Mouse (Mus musculus): ENCODE data around the gene Gm17018. TPM values are rescaled to one million over a fixed set of nuclear protein-coding genes. Genes with fewer than 3 reads are reported as not detected.

Gene Gm17018
- polyA plus RNA-seq, 1 experiment, result not detected

DNA sequence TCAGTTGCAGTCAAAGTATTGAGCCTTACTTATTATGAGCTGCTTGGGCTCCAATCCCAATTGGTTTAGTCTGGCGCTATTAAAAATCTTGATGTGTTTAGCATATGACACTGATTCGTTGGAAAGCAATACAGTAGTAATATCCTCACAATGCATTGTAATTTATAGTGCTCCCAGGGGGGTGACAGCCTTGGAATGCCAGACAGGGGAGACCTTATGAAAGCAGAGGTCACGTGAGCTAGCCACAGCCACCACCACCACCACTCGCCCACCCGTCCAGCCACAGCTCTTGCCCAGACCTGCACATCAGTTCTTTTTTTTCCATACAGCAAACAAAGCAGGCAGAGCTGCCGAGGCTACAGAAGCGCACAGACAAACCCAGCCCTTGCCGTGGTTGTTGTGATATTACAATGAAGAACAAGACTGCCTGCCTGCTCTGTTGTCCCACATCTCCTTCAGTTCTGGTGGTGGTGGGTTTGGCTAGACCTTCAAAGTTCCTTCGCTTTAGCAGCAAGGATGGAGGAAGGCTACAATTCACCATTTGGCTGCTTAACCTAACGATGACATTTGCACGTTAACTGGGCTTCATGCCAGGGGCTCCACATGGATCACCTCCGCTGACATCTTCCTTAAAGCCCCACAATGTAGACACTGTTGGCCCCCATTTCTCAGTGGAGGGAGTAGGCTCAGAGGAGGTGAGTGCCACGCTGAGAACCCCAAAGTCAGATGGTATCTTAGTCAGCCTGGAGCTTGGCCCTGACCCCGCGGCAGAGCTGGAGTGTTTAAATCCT, 5.7 kb downstream of the Gm17018 start:
- H3K4me1 ChIP-seq (ENCODE audit: control insufficient read depth, insufficient read depth, low read length), result 0 out of 2 replicates have a peak, but pooled peaks cover 3% of the 10 kb centered on the region
- H3K4me3 ChIP-seq (ENCODE audit: insufficient read depth, low read depth, low read length), result no peak overlapping the region
- H3K27ac ChIP-seq (ENCODE audit: insufficient read depth, low read depth, low read length), result no peak overlapping the region
- WGBS, result 66% methylated on average over 15 of the region's 15 CpGs
- TF ChIP-seq CTCF (IDR thresholded peaks at IDR 0.05; ENCODE audit: insufficient read depth, low read depth, low read length), result no peak
- no peak for TF ChIP-seq POLR2A (IDR thresholded peaks at IDR 0.05; ENCODE audit: insufficient read depth, low read depth, low read length)

DNA sequence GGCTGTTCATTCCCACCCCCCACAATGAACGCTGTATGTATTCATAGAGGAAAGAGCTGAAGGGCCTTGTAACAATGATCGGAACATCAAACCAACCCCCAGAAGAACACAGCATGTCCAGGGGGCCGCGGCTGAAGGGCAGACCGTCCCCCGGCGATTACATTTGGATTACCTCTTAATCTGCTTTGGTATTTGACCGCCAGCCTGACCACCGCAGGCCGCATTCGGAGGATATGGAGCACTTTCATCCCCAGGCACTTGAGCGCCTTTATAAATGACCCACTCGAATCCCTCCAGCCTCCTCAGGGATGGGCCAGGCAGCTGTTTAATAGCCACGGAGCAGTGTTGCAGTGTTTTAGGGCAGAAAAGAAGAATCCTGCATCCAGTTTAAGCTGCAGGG, 7.0 kb downstream of the Gm17018 start:
- H3K4me1 ChIP-seq (ENCODE audit: control insufficient read depth, insufficient read depth, low read length), result 0 out of 2 replicates have a peak, but pooled peaks cover 3% of the 10 kb centered on the region
- TF ChIP-seq POLR2A (IDR thresholded peaks at IDR 0.05; ENCODE audit: insufficient read depth, low read depth, low read length), result no peak
- no peak for TF ChIP-seq CTCF (IDR thresholded peaks at IDR 0.05; ENCODE audit: insufficient read depth, low read depth, low read length)
- WGBS, result 55% methylated on average over 14 of the region's 14 CpGs
- H3K4me3 ChIP-seq (ENCODE audit: insufficient read depth, low read depth, low read length), result no peak overlapping the region
- H3K27ac ChIP-seq (ENCODE audit: insufficient read depth, low read depth, low read length), result no peak overlapping the region

- 90% methylated on average over 6 of the region's 6 CpGs for WGBS
- Histone ChIP-seq H3K4me1 (ENCODE audit: control insufficient read depth, insufficient read depth, low read length) (no peaks in the 10 kb centered on the region; the same call in 1 of the 2 replicates), H3K4me3 (ENCODE audit: insufficient read depth, low read depth, low read length) (no peak overlapping the region), H3K27ac (ENCODE audit: insufficient read depth, low read depth, low read length) (no peak overlapping the region)
- TF ChIP-seq POLR2A (IDR thresholded peaks at IDR 0.05; ENCODE audit: insufficient read depth, low read depth, low read length), result no peak
- no peak for TF ChIP-seq CTCF (IDR thresholded peaks at IDR 0.05; ENCODE audit: insufficient read depth, low read depth, low read length)
These were observed 12.6 kb downstream of the Gm17018 start for GRCm38 (mm10) chr19:45573033-45573432.

DNA sequence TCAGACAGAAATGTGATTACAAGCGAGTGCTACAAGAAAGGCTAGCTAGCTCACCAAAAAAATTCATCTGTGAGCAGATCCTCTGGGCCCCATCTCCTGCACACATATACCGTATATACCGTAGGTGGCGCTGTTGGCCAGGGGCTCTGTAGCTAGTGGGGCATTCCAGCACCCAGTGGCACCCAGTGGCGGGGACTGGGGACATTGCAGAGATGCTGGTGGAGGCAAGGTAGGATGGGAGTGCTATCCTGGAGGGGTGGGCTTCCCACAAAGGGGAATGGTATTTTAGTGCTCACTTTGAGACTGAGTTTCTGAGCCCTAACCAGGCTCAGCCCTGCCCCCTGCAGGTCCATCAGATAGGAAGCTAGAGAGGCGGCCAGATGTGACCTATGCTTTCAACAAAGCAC, 13.4 kb downstream of the Gm17018 start:
- 22% methylated on average over 6 of the region's 6 CpGs for WGBS
- Histone ChIP-seq H3K27ac (ENCODE audit: insufficient read depth, low read depth, low read length) (no peak overlapping the region), H3K4me3 (ENCODE audit: insufficient read depth, low read depth, low read length) (no peak overlapping the region), H3K4me1 (ENCODE audit: control insufficient read depth, insufficient read depth, low read length) (no peaks in the 10 kb centered on the region; the same call in 1 of the 2 replicates)
- TF ChIP-seq CTCF (IDR thresholded peaks at IDR 0.05; ENCODE audit: insufficient read depth, low read depth, low read length) (peak; percentile 99), POLR2A (IDR thresholded peaks at IDR 0.05; ENCODE audit: insufficient read depth, low read depth, low read length) (no peak)

- no peak overlapping the region for H3K4me3 ChIP-seq (ENCODE audit: insufficient read depth, low read depth, low read length)
- H3K4me1 ChIP-seq (ENCODE audit: control insufficient read depth, insufficient read depth, low read length), result no peaks in the 10 kb centered on the region; the same call in 1 of the 2 replicates
- 75% methylated on average over 7 of the region's 7 CpGs for WGBS
- TF ChIP-seq CTCF (IDR thresholded peaks at IDR 0.05; ENCODE audit: insufficient read depth, low read depth, low read length) (no peak), POLR2A (IDR thresholded peaks at IDR 0.05; ENCODE audit: insufficient read depth, low read depth, low read length) (no peak)
- H3K27ac ChIP-seq (ENCODE audit: insufficient read depth, low read depth, low read length), result no peak overlapping the region
These were observed 14.0 kb downstream of the Gm17018 start for GRCm38 (mm10) chr19:45574339-45574898.

DNA sequence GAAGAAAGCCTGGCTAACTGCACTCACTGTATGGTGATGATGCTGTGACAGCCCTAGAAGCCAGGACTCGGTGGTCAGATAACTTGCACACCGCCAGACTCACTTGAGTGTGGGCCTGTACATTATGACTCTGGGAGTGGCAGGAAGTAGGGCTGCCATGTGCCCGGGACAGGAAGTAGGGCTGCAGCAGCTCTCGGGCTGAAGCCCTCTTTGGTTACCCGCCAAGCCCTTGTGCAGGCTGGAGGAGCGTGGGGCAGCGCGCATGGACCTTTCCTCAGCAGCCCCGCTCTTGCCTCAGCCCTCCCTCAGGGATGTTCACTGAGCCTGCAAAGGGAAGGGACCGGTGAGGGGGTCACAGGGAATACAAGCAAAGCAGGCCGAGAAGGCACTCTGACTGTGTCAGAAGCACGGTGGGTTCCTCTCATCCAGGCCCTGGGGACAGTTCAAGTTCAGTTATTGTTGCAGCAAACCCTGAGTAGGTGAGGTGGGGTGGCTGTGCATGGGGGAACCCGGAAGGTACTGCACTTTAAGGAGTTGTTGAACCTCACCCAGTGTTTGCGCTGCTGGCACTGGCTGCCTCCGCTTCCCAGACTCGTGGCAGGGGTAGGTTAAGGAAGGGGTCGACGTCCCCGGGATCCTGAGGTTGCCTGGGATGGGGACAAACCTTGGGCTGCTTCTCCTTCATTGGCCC, 14.7 kb downstream of the Gm17018 start:
- 73% methylated on average over 19 of the region's 19 CpGs for WGBS
- TF ChIP-seq POLR2A (IDR thresholded peaks at IDR 0.05; ENCODE audit: insufficient read depth, low read depth, low read length) (no peak), CTCF (IDR thresholded peaks at IDR 0.05; ENCODE audit: insufficient read depth, low read depth, low read length) (no peak)
- H3K4me1 ChIP-seq (ENCODE audit: control insufficient read depth, insufficient read depth, low read length), result no peaks in the 10 kb centered on the region; the same call in 1 of the 2 replicates
- H3K27ac ChIP-seq (ENCODE audit: insufficient read depth, low read depth, low read length), result no peak overlapping the region
- H3K4me3 ChIP-seq (ENCODE audit: insufficient read depth, low read depth, low read length), result no peak overlapping the region

GRCm38 (mm10) chr19:45575632-45576001, 15.2 kb downstream of the Gm17018 start:
- 66% methylated on average over 8 of the region's 8 CpGs for WGBS
- no peak for TF ChIP-seq CTCF (IDR thresholded peaks at IDR 0.05; ENCODE audit: insufficient read depth, low read depth, low read length)
- TF ChIP-seq POLR2A (IDR thresholded peaks at IDR 0.05; ENCODE audit: insufficient read depth, low read depth, low read length), result no peak
- Histone ChIP-seq H3K4me3 (ENCODE audit: insufficient read depth, low read depth, low read length) (no peak overlapping the region), H3K27ac (ENCODE audit: insufficient read depth, low read depth, low read length) (no peak overlapping the region), H3K4me1 (ENCODE audit: control insufficient read depth, insufficient read depth, low read length) (no peaks in the 10 kb centered on the region; the same call in 1 of the 2 replicates)

GRCm38 (mm10) chr19:45577141-45577750, 16.8 kb downstream of the Gm17018 start:
- H3K4me1 ChIP-seq (ENCODE audit: control insufficient read depth, insufficient read depth, low read length), result no peaks in the 10 kb centered on the region; the same call in 1 of the 2 replicates
- 90% methylated on average over 14 of the region's 14 CpGs for WGBS
- no peak for TF ChIP-seq POLR2A (IDR thresholded peaks at IDR 0.05; ENCODE audit: insufficient read depth, low read depth, low read length)
- TF ChIP-seq CTCF (IDR thresholded peaks at IDR 0.05; ENCODE audit: insufficient read depth, low read depth, low read length), result no peak
- no peak overlapping the region for H3K4me3 ChIP-seq (ENCODE audit: insufficient read depth, low read depth, low read length)
- H3K27ac ChIP-seq (ENCODE audit: insufficient read depth, low read depth, low read length), result no peak overlapping the region
